Mouse (Mus musculus) frontal cortex, postnatal 36 days (tissue): ENCODE measurements at regions not wholly inside any gene's neighbourhood (a gene's known extent, or its start where the extent isn't known, plus 50 kb on each side); places are given as distances from the start of the nearest gene placed in this dataset.

Experiments
- DNase-seq, 2 experiments: peaks; one replicate each; pipeline ENCODE4 v3.0.0; 2022; ENCODE audit warnings: low spot score in 2 of 2

GRCm38 (mm10) chr9:47054595-47054994, 56.1 kb downstream of the Gm4791 start:
- no peak for DNase-seq

- DNase-seq, result no peak
Measured at GRCm38 (mm10) chr9:47055558-47055957, 57.0 kb downstream of the Gm4791 start.

DNA sequence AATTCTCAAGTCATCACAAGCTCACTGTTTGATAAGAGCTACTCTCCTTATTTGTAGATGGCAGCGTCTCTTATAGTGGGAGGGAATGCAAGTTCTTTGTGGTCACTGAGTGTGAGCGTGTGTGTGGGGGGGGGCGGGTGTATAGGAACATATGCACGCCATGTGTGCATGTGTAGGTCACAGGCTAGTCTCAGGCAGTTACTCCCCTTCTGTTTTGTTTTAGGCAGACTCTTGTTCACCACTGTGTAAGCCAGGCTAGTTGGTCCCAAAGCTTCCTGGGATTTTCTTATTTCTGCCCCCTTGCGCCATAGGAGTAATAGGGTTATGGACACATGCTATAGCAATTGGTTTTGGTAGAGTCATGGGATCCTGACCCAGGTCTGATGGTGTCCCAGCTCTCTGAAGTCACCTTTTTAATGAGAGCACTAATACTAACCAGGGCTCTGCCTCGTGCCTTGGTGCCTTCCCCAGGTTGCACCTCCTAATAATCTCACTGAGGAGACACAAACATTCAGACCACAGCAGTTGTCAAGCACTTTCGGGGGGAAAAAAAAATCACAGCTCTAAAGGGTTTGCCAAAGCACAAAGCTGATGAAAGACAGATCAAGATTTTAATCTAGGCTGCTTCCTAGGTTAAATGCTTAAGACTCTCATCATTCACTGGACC, 60.9 kb downstream of the Gm4791 start:
- DNase-seq, result no peak

DNA sequence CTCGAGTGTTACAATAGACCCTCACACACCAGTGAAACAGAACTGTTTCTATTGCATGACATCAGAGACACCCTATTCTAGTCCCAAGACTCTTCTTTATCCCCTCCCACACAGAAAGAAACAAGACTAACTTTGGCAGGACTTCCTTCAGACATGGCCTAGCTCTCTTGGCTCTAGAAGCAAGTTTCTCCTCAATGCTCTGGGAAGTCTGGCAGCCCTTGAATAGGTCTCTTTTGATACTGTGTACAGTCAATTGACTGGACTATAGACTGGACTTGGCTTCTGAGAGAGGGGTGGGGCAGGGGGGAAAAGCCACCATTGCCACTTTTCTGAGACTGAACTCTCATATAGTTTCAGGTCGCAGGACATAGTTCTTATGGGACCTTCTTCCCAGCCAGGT, 62.2 kb downstream of the Gm4791 start:
- no peak for DNase-seq

DNA sequence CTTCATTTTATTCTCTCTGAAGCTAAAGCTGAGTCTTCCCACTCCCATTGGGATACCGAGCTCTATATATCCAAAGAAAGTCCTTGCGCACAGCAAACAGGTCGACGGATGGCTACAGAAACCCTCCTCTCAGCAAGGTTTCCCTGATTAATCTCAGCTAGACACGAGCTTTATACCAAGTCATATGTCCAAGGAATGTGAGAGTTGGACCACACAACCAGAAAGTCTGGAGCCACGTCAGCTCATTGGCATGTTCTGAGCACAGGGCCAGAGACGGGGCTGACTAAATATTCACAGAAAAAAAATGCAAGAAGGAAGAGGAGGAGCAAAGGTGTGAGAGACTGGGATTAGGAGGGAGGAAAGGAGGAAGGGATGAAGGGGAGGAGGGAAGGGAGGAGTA, 64.0 kb downstream of the Gm4791 start:
- no peak for DNase-seq

GRCm38 (mm10) chr9:47063751-47064150, 65.2 kb downstream of the Gm4791 start:
- no peak for DNase-seq

DNA sequence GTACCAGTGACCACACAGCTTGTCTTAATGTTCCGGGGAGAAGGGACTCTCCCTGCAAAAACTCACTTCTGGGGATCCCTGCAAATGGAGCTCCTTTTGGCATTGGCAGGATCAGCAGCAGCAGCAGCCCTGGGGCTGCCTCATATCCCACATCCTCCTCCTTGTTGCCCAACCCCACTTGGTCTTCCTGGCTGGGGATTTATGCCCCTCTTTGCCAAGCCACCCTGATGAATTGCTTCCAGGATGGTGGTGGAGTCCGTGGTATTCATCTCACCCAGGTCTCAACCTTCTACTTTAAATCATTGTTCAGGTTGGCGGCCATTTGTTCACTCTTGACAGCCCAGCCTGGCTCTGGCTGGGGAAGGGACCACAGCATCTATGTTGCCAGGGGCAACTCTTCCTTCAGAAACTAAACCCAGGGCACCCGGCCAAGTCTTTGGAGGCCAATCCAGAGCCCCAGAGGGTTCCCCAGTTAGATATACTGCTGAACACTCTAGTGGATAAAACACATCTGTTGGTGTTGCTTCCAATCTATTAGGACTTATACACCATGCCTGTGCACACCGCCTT, 66.0 kb downstream of the Gm4791 start:
- DNase-seq, result no peak

GRCm38 (mm10) chr9:47069436-47069835, 70.9 kb downstream of the Gm4791 start:
- no peak for DNase-seq

DNA sequence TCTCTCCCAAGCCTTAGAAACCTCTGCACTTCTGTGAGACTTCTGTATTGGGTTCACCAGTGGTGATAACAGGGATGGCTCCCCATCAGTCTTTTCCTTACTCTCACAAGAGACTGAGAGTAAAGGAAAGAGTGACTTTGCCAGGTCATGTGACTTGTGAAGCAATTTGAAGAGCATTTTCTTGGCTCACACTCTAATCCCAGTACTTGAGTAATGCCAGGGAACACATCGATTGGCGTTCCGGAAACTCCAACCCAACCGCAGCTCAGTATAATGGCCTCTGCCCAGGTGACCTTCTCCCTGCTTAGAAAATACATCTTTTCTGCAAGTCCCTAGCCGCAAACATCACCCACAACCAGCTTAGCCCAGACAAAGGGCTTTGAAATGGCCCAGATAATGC, 72.4 kb downstream of the Gm4791 start:
- no peak for DNase-seq

DNA sequence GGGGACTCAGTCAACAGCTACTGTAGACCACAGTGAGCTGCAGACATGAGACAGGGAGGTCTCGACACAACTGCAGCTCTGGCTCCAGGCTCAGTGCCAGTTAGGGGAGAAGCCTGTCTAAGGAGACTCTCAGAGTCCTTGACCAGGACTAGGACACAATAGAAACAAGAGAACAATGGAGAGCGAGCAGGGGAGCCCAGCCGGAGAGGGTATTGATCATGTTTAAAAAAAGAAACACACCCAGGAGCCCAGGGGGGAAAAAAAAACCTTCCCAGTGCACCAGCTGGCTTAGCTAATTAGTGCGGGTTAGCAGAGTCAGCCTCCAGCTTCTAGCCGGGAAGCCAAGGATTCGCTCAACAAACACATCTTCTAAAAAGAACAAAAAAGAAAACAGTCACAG, 78.4 kb downstream of the Gm4791 start:
- DNase-seq, result no peak

GRCm38 (mm10) chr9:47077416-47077815, 78.9 kb downstream of the Gm4791 start:
- no peak for DNase-seq

DNA sequence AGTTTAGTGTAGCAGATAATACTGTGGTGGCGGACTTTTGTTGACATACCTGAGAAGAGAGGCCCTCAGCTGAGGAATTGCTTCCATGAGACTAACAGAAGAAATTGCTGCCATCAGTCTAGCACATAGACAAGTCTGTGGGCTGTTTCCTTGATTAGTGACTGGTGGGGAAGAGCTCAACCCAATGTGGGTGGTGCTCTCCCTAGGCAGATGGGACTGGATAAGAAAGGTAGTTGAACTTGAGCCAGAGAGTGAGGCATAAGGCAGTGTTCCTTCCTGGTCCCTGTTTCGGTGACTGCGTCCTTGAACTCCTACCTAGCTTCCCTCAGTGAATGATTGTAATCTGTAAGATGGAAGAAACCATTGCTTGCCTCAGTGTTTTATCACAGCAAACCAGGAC, 79.4 kb downstream of the Gm4791 start:
- no peak for DNase-seq

DNA sequence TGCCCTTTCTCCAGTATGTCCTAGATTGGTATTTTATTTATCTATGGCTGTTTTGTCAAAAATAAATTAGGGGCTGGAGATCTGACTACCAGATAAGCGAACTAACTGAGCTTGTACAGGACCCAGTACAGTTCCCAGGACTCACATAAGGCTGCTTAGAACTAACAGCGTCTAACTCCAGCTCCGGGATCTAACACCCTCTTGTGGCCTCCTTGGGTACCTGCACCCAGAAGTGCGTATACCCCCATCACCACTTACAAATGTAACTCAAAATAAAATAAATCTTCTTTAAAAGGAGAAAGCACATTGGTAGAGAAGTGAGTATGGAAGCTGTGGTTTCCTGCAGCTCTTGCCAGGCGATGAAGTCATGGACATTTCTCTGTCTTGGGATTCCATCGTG, 82.9 kb downstream of the Gm4791 start:
- DNase-seq, result no peak

DNA sequence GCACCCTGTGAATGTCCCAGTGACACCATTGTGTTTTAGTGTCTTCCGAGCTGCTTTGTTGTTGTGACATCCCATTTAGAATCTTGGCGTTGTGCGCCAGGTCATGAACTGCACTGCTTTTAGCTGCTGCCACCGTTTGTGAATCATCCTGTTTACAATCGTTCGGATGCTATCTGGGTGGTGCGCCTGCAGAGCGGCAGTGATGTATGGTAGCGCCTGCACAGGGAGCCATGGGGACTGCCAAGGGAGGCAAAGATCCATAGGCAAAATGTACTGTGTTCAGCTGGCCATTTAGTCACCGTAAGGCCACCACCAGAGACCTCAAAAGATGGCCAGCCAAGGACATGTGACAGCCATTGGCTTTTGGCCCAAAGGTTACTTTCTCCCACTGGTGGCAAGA, 93.3 kb downstream of the Gm4791 start:
- DNase-seq, result no peak

- DNase-seq, result peak in 1 of 2 experiments; percentile 13
Measured at GRCm38 (mm10) chr9:47095656-47096055, 97.1 kb downstream of the Gm4791 start.

DNA sequence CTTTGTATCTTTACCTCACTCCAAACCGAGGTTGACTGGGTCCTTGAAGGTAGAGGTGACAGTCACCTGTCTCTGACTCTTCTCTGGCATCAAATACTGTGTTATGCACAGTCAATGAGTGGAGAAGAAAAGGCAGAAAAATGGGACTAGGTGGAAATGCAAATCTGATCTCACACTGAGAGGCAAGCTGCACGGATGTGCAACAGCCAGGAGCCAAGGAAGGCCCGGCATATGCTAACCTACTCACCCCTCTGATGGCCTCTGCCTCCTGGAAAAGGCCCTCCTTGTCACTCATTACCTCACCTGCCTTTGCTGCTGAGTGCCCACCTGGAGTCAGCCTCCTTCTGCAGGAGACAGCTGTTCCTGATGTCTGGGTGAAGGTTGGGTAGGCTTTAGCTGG, 104.8 kb downstream of the Gm4791 start:
- DNase-seq, result no peak

DNA sequence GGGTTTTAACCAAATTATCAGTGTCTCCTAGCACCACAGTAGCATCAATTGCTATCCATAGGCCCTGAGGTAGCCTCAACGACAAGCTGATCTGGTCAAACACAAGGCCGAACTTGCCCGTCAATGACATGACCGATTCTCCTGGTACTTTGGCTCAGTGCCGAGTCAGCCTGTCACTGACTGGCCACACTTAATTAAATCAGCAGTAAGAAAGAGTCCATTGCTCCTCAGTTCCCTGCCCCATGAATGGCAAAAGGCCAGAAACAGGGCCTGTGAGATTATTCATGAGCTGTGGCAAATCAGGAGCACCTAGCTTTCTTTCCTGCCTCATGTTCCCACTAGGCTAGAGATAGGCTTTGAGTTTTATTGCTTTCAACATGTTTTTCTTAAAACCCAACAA, 105.4 kb downstream of the Gm4791 start:
- DNase-seq, result no peak

- peak; percentile 13 to 22 for DNase-seq
Measured at GRCm38 (mm10) chr9:47108096-47108495, 109.6 kb downstream of the Gm4791 start.

DNA sequence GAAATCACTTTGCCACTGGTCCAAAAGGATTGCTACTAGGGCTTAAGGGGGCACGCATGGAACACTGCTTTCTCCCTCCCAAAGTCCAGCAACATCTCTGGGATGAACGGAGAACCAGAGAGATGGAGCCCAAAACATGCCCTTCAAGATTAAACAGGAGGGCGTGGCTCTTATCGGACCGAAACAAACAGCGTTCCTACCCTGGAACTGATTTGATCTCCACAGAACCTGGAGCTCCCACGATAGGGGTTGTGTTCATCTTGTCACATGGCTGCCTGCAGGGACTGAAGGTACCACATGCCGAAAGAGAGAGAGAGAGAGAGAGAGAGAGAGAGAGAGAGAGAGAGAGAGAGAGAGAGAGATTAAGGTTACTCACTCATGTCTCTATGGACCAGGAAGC, 120.7 kb downstream of the Gm4791 start:
- DNase-seq, result no peak

- no peak for DNase-seq
Measured at GRCm38 (mm10) chr9:47123113-47123512, 124.6 kb downstream of the Gm4791 start.

DNA sequence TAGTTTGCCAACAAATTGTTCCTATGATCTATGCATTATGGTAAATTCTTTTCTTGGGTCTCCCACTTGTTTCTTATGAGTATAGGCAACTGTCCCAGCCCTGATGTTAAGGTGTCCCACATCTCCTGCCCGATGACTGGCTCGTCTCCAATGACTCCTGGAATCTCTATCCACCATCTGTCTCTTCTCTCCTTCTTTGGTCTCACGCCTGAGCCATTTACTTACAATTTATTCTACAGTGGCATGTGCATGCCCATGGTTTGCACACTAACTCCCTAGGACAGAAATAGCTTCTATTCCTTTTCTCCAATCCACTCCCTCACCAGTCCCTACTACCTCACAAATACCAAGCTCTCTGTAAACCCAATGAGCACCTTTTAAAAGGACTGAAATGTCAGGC, 127.0 kb downstream of the Gm4791 start:
- peak; percentile 17 to 49 for DNase-seq

GRCm38 (mm10) chr9:47126236-47126635, 127.7 kb downstream of the Gm4791 start:
- no peak for DNase-seq

- no peak for DNase-seq
Measured at GRCm38 (mm10) chr9:47127756-47128424, 129.3 kb downstream of the Gm4791 start.
